Mouse (Mus musculus) midbrain, embryonic 11.5 days (tissue): Measurements from ENCODE around the gene Bpifb1. TPM values are rescaled to one million over a fixed set of nuclear protein-coding genes. Genes with fewer than 3 reads are reported as not detected.
"Not testable (repeated sequence)": the region's sequence is repeated elsewhere in the genome, so short reads cannot be mapped to it uniquely, and the experiment has no call there.

Experiments used
- ATAC-seq: fragments of 200-750 bp; cut with Nextera tagmentation; 2 replicates; pipeline ENCODE4 v1.8.0; 2017; ENCODE audit warnings: moderate TSS enrichment, moderate library complexity; ENCODE audit not compliant: low FRiP score
- DNase-seq: peaks from one replicate; pipeline ENCODE4 v3.0.0; 2015; ENCODE audit warnings: low spot score; ENCODE audit errors: missing footprints
- H3K27ac ChIP-seq: fragments of 300-500 bp; sonication (generic); 2 replicates; pipeline ENCODE4 v1.5.1; 2014; ENCODE audit warnings: low read depth, low read length
- H3K27me3 ChIP-seq: fragments of 300-500 bp; sonication (generic); 2 replicates; pipeline ENCODE4 v1.6.1; 2014; ENCODE audit warnings: mild to moderate bottlenecking, low read length, moderate library complexity, mixed read lengths; ENCODE audit not compliant: control insufficient read depth, insufficient read depth
- H3K36me3 ChIP-seq: fragments of 300-500 bp; sonication (generic); 2 replicates; pipeline ENCODE4 v1.6.1; 2014; ENCODE audit warnings: mild to moderate bottlenecking, low read length, moderate library complexity, mixed read lengths; ENCODE audit not compliant: control insufficient read depth, insufficient read depth
- H3K4me1 ChIP-seq: fragments of 300-500 bp; sonication (generic); 2 replicates; pipeline ENCODE4 v1.6.1; 2014; ENCODE audit warnings: low read length; ENCODE audit not compliant: control insufficient read depth, insufficient read depth
- H3K4me2 ChIP-seq: fragments of 300-500 bp; sonication (generic); 2 replicates; pipeline ENCODE4 v1.6.1; 2014; ENCODE audit warnings: mild to moderate bottlenecking, moderate library complexity
- H3K4me3 ChIP-seq: fragments of 300-500 bp; sonication (generic); 2 replicates; pipeline ENCODE4 v1.5.1; 2014; ENCODE audit warnings: low read depth, low read length
- H3K9ac ChIP-seq: fragments of 300-500 bp; sonication (generic); 2 replicates; pipeline ENCODE4 v1.6.1; 2014; ENCODE audit warnings: low read length
- H3K9me3 ChIP-seq: fragments of 300-500 bp; sonication (generic); 2 replicates; pipeline ENCODE4 v1.6.1; 2016; ENCODE audit warnings: low read length; ENCODE audit not compliant: control insufficient read depth
- WGBS: fragments of 180-500 bp; shearing (Covaris S2); extraction: QIAGEN DNeasy Blood & Tissue Kit; methylation state at CpG from one replicate; pipeline ENCODE4 v1.1.7; 2014; 5-methylcytosine and 5-hydroxymethylcytosine counted together
- polyA plus RNA-seq: library from polyadenylated mRNA; unstranded; fragments of >200 nt; fragmentation: Nextera tagmentation; extraction: Ambion mirVana; gene quantifications from 2 replicates; pipeline ENCODE4 v1.2.1, GENCODE M21; 2014

The Bpifb1 gene
- polyA plus RNA-seq, 1 experiment from 2014 or later = not detected

GRCm38 (mm10) chr2:154223265-154223916, 32.8 kb downstream of the Bpifb1 start, which contains the start of gene Bpifb5:
Gene Bpifb5, plus strand, starts transcription at chr2:154223742.
- DNase-seq (peak; percentile 91), ATAC-seq (peak; percentile 84)
- Histone ChIP-seq H3K4me2 (peak within 1 kb of the TSS; percentile 28; the same call in 1 of the 2 replicates), H3K36me3 (no peaks in the 10 kb centered on the region), H3K9me3 (no peaks in the 10 kb centered on the region), H3K4me3 (no peak within 1 kb of the TSS), H3K4me1 (peaks cover 9% of the 10 kb centered on the region), H3K9ac (peak within 1 kb of the TSS; percentile 27; the same call in 1 of the 2 replicates), H3K27ac (no peak within 1 kb of the TSS), H3K27me3 (no peaks in the 10 kb centered on the region)
- WGBS = 7% methylated on average over 14 of the region's 14 CpGs

GRCm38 (mm10) chr2:154223917-154224273, 33.3 kb downstream of the Bpifb1 start:
- Histone ChIP-seq H3K9me3 (no peaks in the 10 kb centered on the region), H3K36me3 (no peaks in the 10 kb centered on the region), H3K4me1 (peaks cover 9% of the 10 kb centered on the region), H3K27me3 (no peaks in the 10 kb centered on the region), H3K4me3 (no peak overlapping the region), H3K27ac (no peak overlapping the region), H3K4me2 (peak overlapping the region; percentile 28; the same call in 1 of the 2 replicates), H3K9ac (peak overlapping the region; percentile 27; the same call in 1 of the 2 replicates)
- ATAC-seq (peak; percentile 44; the same call in 1 of the 2 replicates), DNase-seq (peak; percentile 84)
- 8% methylated on average over 2 of the region's 2 CpGs for WGBS

GRCm38 (mm10) chr2:154226991-154227390, 36.4 kb downstream of the Bpifb1 start:
- peaks cover 9% of the 10 kb centered on the region for H3K4me1 ChIP-seq
- WGBS = 74% methylated on average over 4 of the region's 4 CpGs
- no peak for ATAC-seq
- no peak for DNase-seq
- no peak overlapping the region for H3K27ac ChIP-seq
- no peak overlapping the region for H3K4me2 ChIP-seq
- no peaks in the 10 kb centered on the region for H3K27me3 ChIP-seq
- H3K4me3 ChIP-seq = no peak overlapping the region
- no peak overlapping the region for H3K9ac ChIP-seq
- no peaks in the 10 kb centered on the region for H3K9me3 ChIP-seq
- H3K36me3 ChIP-seq = no peaks in the 10 kb centered on the region

- H3K4me1 ChIP-seq = peaks cover 9% of the 10 kb centered on the region
- H3K36me3 ChIP-seq = no peaks in the 10 kb centered on the region
- ATAC-seq (no peak), DNase-seq (no peak)
- H3K9me3 ChIP-seq = no peaks in the 10 kb centered on the region
- H3K9ac ChIP-seq = no peak overlapping the region
- WGBS = 89% methylated on average over 5 of the region's 5 CpGs
- no peak overlapping the region for H3K4me2 ChIP-seq
- no peak overlapping the region for H3K4me3 ChIP-seq
- H3K27me3 ChIP-seq = no peaks in the 10 kb centered on the region
- no peak overlapping the region for H3K27ac ChIP-seq
Observed at GRCm38 (mm10) chr2:154227830-154228229, 37.2 kb downstream of the Bpifb1 start.

GRCm38 (mm10) chr2:154233426-154233825, 42.8 kb downstream of the Bpifb1 start:
- Histone ChIP-seq H3K4me2 (no peak overlapping the region), H3K36me3 (no peaks in the 10 kb centered on the region), H3K9ac (no peak overlapping the region), H3K9me3 (no peaks in the 10 kb centered on the region), H3K27ac (no peak overlapping the region), H3K27me3 (no peaks in the 10 kb centered on the region), H3K4me1 (no peaks in the 10 kb centered on the region), H3K4me3 (no peak overlapping the region)
- DNase-seq = no peak
- ATAC-seq = no peak
- WGBS = 91% methylated on average over 6 of the region's 6 CpGs

GRCm38 (mm10) chr2:154240771-154241170, 50.2 kb downstream of the Bpifb1 start:
- Histone ChIP-seq H3K4me1 (no peaks in the 10 kb centered on the region), H3K4me3 (no peak overlapping the region), H3K27me3 (no peaks in the 10 kb centered on the region), H3K27ac (no peak overlapping the region), H3K9ac (no peak overlapping the region), H3K4me2 (no peak overlapping the region), H3K36me3 (no peaks in the 10 kb centered on the region), H3K9me3 (no peaks in the 10 kb centered on the region)
- no peak for ATAC-seq
- DNase-seq = no peak
- WGBS = 89% methylated on average over 6 of the region's 6 CpGs

- H3K4me3 ChIP-seq, H3K4me2 ChIP-seq, ATAC-seq, H3K27ac ChIP-seq, DNase-seq, H3K36me3 ChIP-seq, H3K4me1 ChIP-seq, H3K9ac ChIP-seq, H3K27me3 ChIP-seq, H3K9me3 ChIP-seq: not testable (repeated sequence)
- 94% methylated on average over 11 of the region's 12 CpGs for WGBS
Observed at GRCm38 (mm10) chr2:154242726-154243125, 52.1 kb downstream of the Bpifb1 start.

- Histone ChIP-seq H3K9me3 (no peaks in the 10 kb centered on the region), H3K4me2 (no peak overlapping the region), H3K36me3 (no peaks in the 10 kb centered on the region), H3K4me1 (no peaks in the 10 kb centered on the region), H3K9ac (no peak overlapping the region), H3K27ac (no peak overlapping the region), H3K4me3 (no peak overlapping the region), H3K27me3 (no peaks in the 10 kb centered on the region)
- WGBS = 90% methylated on average over 10 of the region's 10 CpGs
- ATAC-seq (no peak), DNase-seq (no peak)
Observed at GRCm38 (mm10) chr2:154243356-154244036, 52.9 kb downstream of the Bpifb1 start.

- WGBS = 89% methylated on average over 5 of the region's 5 CpGs
- no peaks in the 10 kb centered on the region for H3K4me1 ChIP-seq
- H3K27me3 ChIP-seq = no peaks in the 10 kb centered on the region
- H3K36me3 ChIP-seq = no peaks in the 10 kb centered on the region
- H3K9ac ChIP-seq = no peak overlapping the region
- no peaks in the 10 kb centered on the region for H3K9me3 ChIP-seq
- H3K27ac ChIP-seq = no peak overlapping the region
- H3K4me3 ChIP-seq = no peak overlapping the region
- no peak for DNase-seq
- no peak for ATAC-seq
- no peak overlapping the region for H3K4me2 ChIP-seq
Observed at GRCm38 (mm10) chr2:154245322-154245721, 54.7 kb downstream of the Bpifb1 start.
